Mouse (Mus musculus): ENCODE results near the gene Cd177. TPM values are rescaled to one million over a fixed set of nuclear protein-coding genes. Genes with fewer than 3 reads are reported as not detected.
"Not testable (repeated sequence)": the region's sequence is repeated elsewhere in the genome, so short reads cannot be mapped to it uniquely, and the experiment has no call there.

Cd177 gene
- polyA plus RNA-seq (2012; rRNA removed) (1.0 and 1.1 TPM in 2 replicates), polyA plus RNA-seq (2014; fragmentation: Nextera tagmentation; extraction: Ambion mirVana) (1.9 and 2.8 TPM in 2 replicates)

DNA sequence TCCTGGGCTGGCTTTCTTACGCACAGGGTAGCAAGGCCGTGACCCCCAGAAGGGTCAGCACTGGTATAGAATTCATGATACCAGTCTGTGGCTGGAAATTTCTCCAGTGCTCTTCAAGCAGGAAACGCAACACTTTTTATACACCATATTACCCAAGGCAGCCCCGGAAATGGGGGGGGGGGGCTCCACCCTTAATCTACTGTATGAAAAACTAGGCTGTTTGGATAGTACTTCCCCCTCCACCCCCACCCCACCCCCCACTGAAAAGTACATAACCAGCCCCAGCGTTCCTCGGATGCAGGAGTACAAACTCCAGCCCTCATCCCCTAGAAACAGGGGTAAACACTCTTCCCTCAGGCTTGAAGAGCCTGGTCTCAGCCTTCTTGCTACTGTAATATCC, at the start of gene Cd177:
Gene Cd177, minus strand, starts transcription at position 101 of the 400 bp plus-strand sequence.
- Histone ChIP-seq H3K36me3 (replicated peaks; ENCODE audit: control insufficient read depth, insufficient read depth, low read depth) (no peaks in the 10 kb centered on the region), H3K9me3 (ENCODE audit: control insufficient read depth, low read length) (no peaks in the 10 kb centered on the region), H3K4me3 (ENCODE audit: insufficient read depth in 1 of 2, low read depth in 2 of 2, low read length in 2 of 2) (no peak within 1 kb of the TSS), H3K4me1 (replicated peaks; ENCODE audit: control insufficient read depth in 2 of 2, insufficient read depth in 2 of 2, low read length in 1 of 2) (no peaks in the 10 kb centered on the region), H3K4me2 (ENCODE audit: low read depth) (no peak within 1 kb of the TSS), H3K9ac (replicated peaks) (no peak within 1 kb of the TSS), H3K27ac (no peak within 1 kb of the TSS), H3K27me3 (ENCODE audit: control insufficient read depth, insufficient read depth, low read length) (no peaks in the 10 kb centered on the region)
- ATAC-seq (ENCODE audit: insufficient read depth) = no peak
- TF ChIP-seq EP300 (IDR thresholded peaks at IDR 0.05; ENCODE audit: low read depth) = no peak
- TF ChIP-seq CTCF (IDR thresholded peaks at IDR 0.05; ENCODE audit: low read depth) = no peak
- no peak for DNase-seq (ENCODE audit: low read depth in 3 of 3, low spot score in 3 of 3)
- WGBS (ENCODE audit: insufficient replicate concordance) = 58% methylated on average over 6 of the region's 6 CpGs

- no peak overlapping the region for H3K4me2 ChIP-seq (ENCODE audit: low read depth)
- no peak overlapping the region for H3K27ac ChIP-seq
- no peak overlapping the region for H3K4me3 ChIP-seq (ENCODE audit: insufficient read depth in 1 of 2, low read depth in 2 of 2, low read length in 2 of 2)
- DNase-seq (ENCODE audit: low read depth in 3 of 3, low spot score in 3 of 3) = no peak
- TF ChIP-seq EP300 (IDR thresholded peaks at IDR 0.05; ENCODE audit: low read depth) (no peak), CTCF (IDR thresholded peaks at IDR 0.05; ENCODE audit: low read depth) (no peak)
- no peaks in the 10 kb centered on the region for H3K9me3 ChIP-seq (ENCODE audit: control insufficient read depth, low read length)
- no peaks in the 10 kb centered on the region for H3K36me3 ChIP-seq (replicated peaks; ENCODE audit: control insufficient read depth, insufficient read depth, low read depth)
- no peak for ATAC-seq (ENCODE audit: insufficient read depth)
- WGBS (ENCODE audit: insufficient replicate concordance) = 38% methylated on average over 2 of the region's 2 CpGs
- H3K9ac ChIP-seq (replicated peaks) = no peak overlapping the region
- no peaks in the 10 kb centered on the region for H3K27me3 ChIP-seq (ENCODE audit: control insufficient read depth, insufficient read depth, low read length)
- no peaks in the 10 kb centered on the region for H3K4me1 ChIP-seq (replicated peaks; ENCODE audit: control insufficient read depth in 2 of 2, insufficient read depth in 2 of 2, low read length in 1 of 2)
Measured at GRCm38 (mm10) chr7:24809041-24809440, 48.9 kb upstream of the Cd177 start.

- Histone ChIP-seq H3K4me2 (ENCODE audit: low read depth) (no peak overlapping the region), H3K9me3 (ENCODE audit: control insufficient read depth, low read length) (no peaks in the 10 kb centered on the region), H3K9ac (replicated peaks) (no peak overlapping the region), H3K4me1 (replicated peaks; ENCODE audit: control insufficient read depth in 2 of 2, insufficient read depth in 2 of 2, low read length in 1 of 2) (no peaks in the 10 kb centered on the region), H3K27me3 (ENCODE audit: control insufficient read depth, insufficient read depth, low read length) (no peaks in the 10 kb centered on the region), H3K36me3 (replicated peaks; ENCODE audit: control insufficient read depth, insufficient read depth, low read depth) (no peaks in the 10 kb centered on the region), H3K27ac (no peak overlapping the region), H3K4me3 (ENCODE audit: insufficient read depth in 1 of 2, low read depth in 2 of 2, low read length in 2 of 2) (no peak overlapping the region)
- 48% methylated on average over 6 of the region's 6 CpGs for WGBS (ENCODE audit: insufficient replicate concordance)
- TF ChIP-seq CTCF (IDR thresholded peaks at IDR 0.05; ENCODE audit: low read depth) = no peak
- DNase-seq (ENCODE audit: low read depth in 3 of 3, low spot score in 3 of 3) = no peak
- no peak for ATAC-seq (ENCODE audit: insufficient read depth)
Measured at GRCm38 (mm10) chr7:24804826-24805225, 44.7 kb upstream of the Cd177 start.

- Histone ChIP-seq H3K4me1 (replicated peaks; ENCODE audit: control insufficient read depth in 2 of 2, insufficient read depth in 2 of 2, low read length in 1 of 2) (no peaks in the 10 kb centered on the region), H3K36me3 (replicated peaks; ENCODE audit: control insufficient read depth, insufficient read depth, low read depth) (no peaks in the 10 kb centered on the region), H3K27ac (no peak overlapping the region), H3K4me3 (ENCODE audit: insufficient read depth in 1 of 2, low read depth in 2 of 2, low read length in 2 of 2) (no peak overlapping the region), H3K4me2 (ENCODE audit: low read depth) (no peak overlapping the region), H3K27me3 (ENCODE audit: control insufficient read depth, insufficient read depth, low read length) (no peaks in the 10 kb centered on the region), H3K9ac (replicated peaks) (no peak overlapping the region), H3K9me3 (ENCODE audit: control insufficient read depth, low read length) (no peaks in the 10 kb centered on the region)
- ATAC-seq (ENCODE audit: insufficient read depth) (no peak), DNase-seq (ENCODE audit: low read depth in 3 of 3, low spot score in 3 of 3) (no peak)
- WGBS (ENCODE audit: insufficient replicate concordance) = 30% methylated on average over 7 of the region's 7 CpGs
- TF ChIP-seq CTCF (IDR thresholded peaks at IDR 0.05; ENCODE audit: low read depth) (no peak), EP300 (IDR thresholded peaks at IDR 0.05; ENCODE audit: low read depth) (no peak)
Measured at GRCm38 (mm10) chr7:24802149-24802767, 42.1 kb upstream of the Cd177 start.

- no peak overlapping the region for H3K4me3 ChIP-seq (ENCODE audit: insufficient read depth in 1 of 2, low read depth in 2 of 2, low read length in 2 of 2)
- WGBS (ENCODE audit: insufficient replicate concordance) = 77% methylated on average over 1 of the region's 1 CpGs
- no peak for TF ChIP-seq EP300 (IDR thresholded peaks at IDR 0.05; ENCODE audit: low read depth)
- no peak for TF ChIP-seq CTCF (IDR thresholded peaks at IDR 0.05; ENCODE audit: low read depth)
- no peaks in the 10 kb centered on the region for H3K36me3 ChIP-seq (replicated peaks; ENCODE audit: control insufficient read depth, insufficient read depth, low read depth)
- H3K27ac ChIP-seq = no peak overlapping the region
- no peak for DNase-seq (ENCODE audit: low read depth in 3 of 3, low spot score in 3 of 3)
- H3K4me2 ChIP-seq (ENCODE audit: low read depth) = no peak overlapping the region
- no peaks in the 10 kb centered on the region for H3K9me3 ChIP-seq (ENCODE audit: control insufficient read depth, low read length)
- no peaks in the 10 kb centered on the region for H3K27me3 ChIP-seq (ENCODE audit: control insufficient read depth, insufficient read depth, low read length)
- H3K4me1 ChIP-seq (replicated peaks; ENCODE audit: control insufficient read depth in 2 of 2, insufficient read depth in 2 of 2, low read length in 1 of 2) = no peaks in the 10 kb centered on the region
- no peak overlapping the region for H3K9ac ChIP-seq (replicated peaks)
- no peak for ATAC-seq (ENCODE audit: insufficient read depth)
Measured at GRCm38 (mm10) chr7:24797918-24798317, 37.8 kb upstream of the Cd177 start.

DNA sequence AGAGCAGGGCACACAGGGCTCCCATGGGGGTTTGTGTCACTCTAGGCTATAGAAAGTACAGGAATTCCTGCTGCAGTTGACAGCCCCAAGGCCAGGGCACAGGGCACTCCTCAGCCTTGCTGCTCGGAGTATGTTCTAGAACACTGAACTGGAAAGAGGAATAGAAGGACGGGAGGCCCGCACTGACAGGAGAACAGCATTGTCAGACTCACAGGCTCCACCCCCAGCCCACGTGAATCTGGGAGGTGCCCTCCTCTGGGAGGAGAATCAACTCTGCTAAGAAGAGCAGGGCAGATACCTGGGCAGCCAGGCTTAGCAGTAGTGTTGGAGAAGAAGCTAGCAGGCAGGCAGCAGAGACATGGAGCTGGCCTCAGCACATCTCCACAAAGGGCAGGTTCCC, 16.8 kb upstream of the Cd177 start, which contains the start of gene Ceacam10:
Gene Ceacam10, plus strand, starts transcription at position 289 of the 400 bp plus-strand sequence.
- not testable (repeated sequence) for H3K9me3 ChIP-seq (ENCODE audit: control insufficient read depth, low read length)
- WGBS (ENCODE audit: insufficient replicate concordance) = 17% methylated on average over 4 of the region's 4 CpGs

More for the DNA sequence above, 16.8 kb upstream of the Cd177 start, which contains the start of gene Ceacam10:
- H3K4me2 ChIP-seq (ENCODE audit: low read depth); H3K4me1 ChIP-seq (replicated peaks; ENCODE audit: control insufficient read depth in 2 of 2, insufficient read depth in 2 of 2, low read length in 1 of 2); DNase-seq (ENCODE audit: low read depth in 3 of 3, low spot score in 3 of 3); H3K9ac ChIP-seq (replicated peaks); H3K36me3 ChIP-seq (replicated peaks; ENCODE audit: control insufficient read depth, insufficient read depth, low read depth); H3K4me3 ChIP-seq (ENCODE audit: insufficient read depth in 1 of 2, low read depth in 2 of 2, low read length in 2 of 2); ATAC-seq (ENCODE audit: insufficient read depth); H3K27me3 ChIP-seq (ENCODE audit: control insufficient read depth, insufficient read depth, low read length); H3K27ac ChIP-seq: not testable (repeated sequence)

Data from liver, embryonic 14.5 days (tissue).